Mouse (Mus musculus): ENCODE results near the gene Ascc3.

GRCm38 (mm10) chr10:50639607-50640006, 47.1 kb downstream of the Ascc3 start:
- TF ChIP-seq CTCF (IDR thresholded peaks at IDR 0.05; ENCODE audit: borderline replicate concordance, control insufficient read depth, extremely low read depth, insufficient read depth, low read length, poor library complexity) (no peak), POLR2A (IDR thresholded peaks at IDR 0.05; ENCODE audit: control insufficient read depth, extremely low read depth, insufficient read depth, low read length, poor library complexity) (no peak)
